Mouse (Mus musculus) spleen, postnatal 0 days (tissue): ENCODE results near the gene Abr. TPM values are rescaled to one million over a fixed set of nuclear protein-coding genes. Genes with fewer than 3 reads are reported as not detected.

Experiments
- polyA plus RNA-seq: library from polyadenylated mRNA; unstranded; fragments of >200 nt; fragmentation: Nextera tagmentation; extraction: Ambion mirVana; gene quantifications from 2 replicates; pipeline ENCODE4 v1.2.1, GENCODE M21; 2015

Abr gene
- 8.8 and 11.9 TPM in 2 replicates for polyA plus RNA-seq

GRCm38 (mm10) chr11:76622152-76622565 lies at the start of gene Abr:
TSS of gene Abr (minus strand) at chr11:76622314.

DNA sequence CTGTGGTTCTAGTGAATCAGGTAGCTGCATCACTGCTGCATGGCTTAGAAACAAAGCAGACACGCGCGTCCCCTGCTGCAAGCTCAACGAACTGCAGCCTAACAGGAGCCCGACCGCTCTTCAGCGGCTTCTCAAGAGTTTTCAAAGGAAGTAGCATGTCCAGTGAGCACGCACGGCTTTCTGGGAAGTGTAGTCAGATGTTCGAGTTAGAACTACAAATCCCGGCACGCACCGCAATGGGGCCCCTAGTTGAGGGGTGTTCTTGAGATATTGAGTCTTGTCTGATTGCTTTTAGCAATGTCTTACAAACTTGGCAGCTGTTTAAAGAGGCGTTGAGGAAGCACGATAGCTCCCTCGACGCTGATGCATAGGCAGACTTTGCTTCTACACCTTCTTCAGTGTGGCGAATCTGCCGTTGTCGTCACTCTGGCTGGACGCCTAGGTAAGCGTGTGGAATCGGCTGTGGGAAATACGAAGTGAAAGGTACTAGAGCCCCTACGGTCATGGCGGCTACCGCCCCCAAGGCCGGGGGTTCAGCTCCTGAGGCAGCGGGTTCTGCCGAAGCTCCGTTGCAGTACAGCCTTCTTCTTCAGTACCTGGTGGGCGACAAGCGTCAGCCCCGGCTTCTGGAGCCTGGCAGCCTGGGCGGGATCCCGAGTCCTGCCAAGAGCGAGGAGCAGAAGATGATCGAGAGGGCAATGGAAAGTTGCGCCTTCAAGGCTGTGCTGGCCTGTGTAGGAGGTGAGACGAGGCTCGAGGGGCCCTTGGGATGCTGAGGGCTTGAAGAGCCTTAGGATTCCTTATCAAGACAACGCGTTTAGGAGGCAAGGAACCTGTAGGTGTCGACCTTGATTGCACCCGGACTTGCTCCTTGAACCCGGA lies 215.2 kb downstream of the Abr start, which contains the start of gene Timm22:
Gene Timm22, plus strand, starts transcription at position 251 of the 882 bp plus-strand sequence.

DNA sequence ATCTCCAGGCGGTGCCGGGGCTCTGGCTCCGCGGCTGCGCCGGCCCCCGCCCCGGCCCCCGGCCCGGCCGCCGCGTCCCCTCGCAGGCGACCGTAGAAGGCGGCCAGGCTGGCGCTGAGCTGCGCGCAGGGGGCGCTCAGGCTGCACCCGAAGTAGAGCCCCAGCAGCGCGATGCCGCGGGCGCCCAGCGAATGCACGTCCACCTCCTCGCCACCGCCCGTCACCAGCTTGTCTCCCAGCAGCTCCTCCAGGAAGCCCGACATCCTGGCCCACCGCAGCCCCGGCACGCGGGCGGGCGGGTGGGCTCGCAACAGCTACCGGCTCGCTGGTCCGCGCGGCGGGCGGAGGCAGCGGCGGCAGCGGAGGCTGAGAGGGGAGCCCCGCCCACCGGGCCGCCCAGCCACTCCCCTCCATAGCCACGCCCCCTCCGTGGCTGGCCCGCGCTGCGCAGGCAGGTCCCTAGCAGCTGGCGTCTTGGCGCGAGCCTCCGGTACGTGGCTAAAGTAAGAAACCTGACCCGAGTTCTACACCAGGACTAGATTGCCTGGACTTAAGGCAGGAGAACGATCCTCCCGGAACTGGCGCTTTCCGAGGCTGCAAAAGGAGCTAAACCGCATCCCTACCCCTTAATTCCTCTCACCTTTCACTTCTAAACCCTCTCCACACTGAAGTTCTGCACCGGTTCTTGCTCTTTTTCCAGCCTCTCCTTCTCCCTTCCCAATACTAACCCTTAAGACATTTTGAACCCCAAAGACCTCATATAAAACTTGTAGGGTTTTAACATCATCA lies 223.1 kb downstream of the Abr start, which contains the start of gene Nxn:
Gene Nxn, minus strand, starts transcription at position 343 of the 789 bp plus-strand sequence.

Other genes with a start within 250 kb of the Abr start
- 7.2 and 8.4 TPM in 2 replicates for gene Nxn, start 223.2 kb downstream of the Abr start, polyA plus RNA-seq
- 57.5 and 58.5 TPM in 2 replicates for gene Timm22, start 215.4 kb downstream of the Abr start, polyA plus RNA-seq
- 0.11 TPM in 1 of 2 replicates, not detected in the other for gene Bhlha9, start 50.2 kb upstream of the Abr start, polyA plus RNA-seq
- 0.35 and 0.55 TPM in 2 replicates for gene Trarg1, start 57.5 kb upstream of the Abr start, polyA plus RNA-seq
- gene Gosr1, start 141.3 kb upstream of the Abr start, polyA plus RNA-seq, result 10.9 and 12.1 TPM in 2 replicates
- 7.8 and 8.7 TPM in 2 replicates for gene Cpd, start 224.7 kb upstream of the Abr start, polyA plus RNA-seq